Mouse (Mus musculus): ENCODE data around the gene S100a5.

S100a5 gene

DNA sequence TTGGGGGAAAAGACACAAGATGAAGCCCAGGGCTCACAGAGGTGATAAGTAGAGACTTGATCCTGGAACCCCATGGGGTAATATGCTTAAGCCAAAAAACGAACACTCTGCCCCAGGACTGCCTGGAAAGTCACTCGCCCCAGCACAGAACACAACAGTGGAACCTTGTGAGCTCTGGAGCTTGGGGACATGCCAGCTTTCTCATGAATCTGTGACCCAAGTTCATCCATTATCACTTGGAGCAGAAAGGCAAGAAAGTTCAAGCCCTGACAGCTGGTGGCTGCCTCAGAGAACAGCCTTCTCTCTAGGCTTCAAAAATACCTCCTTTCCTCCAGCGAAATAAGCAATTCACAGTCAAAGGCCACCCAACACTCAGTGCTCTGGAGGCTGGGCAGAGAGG, 8.9 kb upstream of the S100a5 start:
- in situ Hi-C loops (cut with MboI, MseI) = loop anchor here (10.0 kb wide), 1 partner anchor 305 kb away; the partner anchor contains the start of gene Gatad2b

DNA sequence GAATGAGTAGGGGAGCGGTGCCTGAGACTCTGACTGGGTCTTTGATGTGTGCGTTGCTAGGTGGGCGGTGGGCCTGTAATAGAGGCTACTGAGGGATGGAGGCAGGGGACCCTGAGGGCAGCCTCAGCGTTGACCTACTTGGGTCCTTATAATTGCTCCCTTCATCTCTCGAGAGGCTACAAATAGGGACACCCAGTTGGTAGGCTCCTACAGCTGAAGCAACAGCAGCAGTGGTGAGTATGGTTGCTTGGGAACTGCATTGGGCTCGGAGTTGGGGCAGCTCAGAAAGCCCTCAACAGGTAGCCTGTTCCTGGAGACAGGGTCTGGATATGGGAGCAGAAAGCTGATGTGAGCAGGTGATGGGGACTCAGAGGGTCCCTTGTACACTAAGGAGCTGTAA, 8.3 kb upstream of the S100a5 start:
- in situ Hi-C loops (cut with MboI, MseI) = no loop called here

DNA sequence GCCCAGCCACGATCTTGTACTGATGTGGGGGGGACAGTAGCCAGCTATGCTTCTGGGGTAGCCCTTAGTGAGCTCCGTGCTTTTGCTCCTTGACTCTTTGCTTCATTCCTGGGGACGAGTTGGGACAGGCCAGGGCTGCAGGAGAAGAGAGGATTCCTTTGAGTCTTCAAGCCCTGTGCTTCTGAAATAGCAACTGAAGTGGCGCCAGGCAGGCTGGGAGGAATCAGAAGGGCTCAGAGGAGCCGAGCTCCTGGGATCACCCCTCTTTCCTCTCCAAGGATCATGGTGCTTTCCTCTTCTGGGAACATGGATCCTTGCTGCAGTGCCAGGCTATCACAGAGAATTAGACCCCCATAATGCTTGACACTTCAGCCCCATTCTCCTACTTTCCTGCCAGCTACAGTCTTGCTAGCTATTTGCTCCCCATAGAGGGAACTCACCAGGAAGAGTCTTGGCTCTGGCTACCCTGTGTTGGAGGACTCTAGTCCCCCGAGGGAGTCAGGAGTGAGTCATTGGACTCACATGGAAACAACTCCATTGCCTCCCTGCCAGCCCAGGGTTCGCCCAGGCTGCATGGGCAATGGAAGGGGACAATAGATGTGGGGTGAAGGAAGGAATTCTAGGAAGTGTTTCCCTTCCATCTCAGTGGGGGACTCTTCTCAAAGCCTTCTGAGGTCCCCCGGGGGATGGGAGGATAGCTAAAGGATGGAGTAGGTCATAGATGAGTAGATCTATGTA, 7.7 kb upstream of the S100a5 start:
- in situ Hi-C loops (cut with MboI, MseI) = no loop called here

- in situ Hi-C loops (cut with MboI, MseI) = no loop called here
These were observed 6.7 kb upstream of the S100a5 start, which contains the start of gene Gm42674 for GRCm38 (mm10) chr3:90601486-90602110. Gene Gm42674 (plus strand): TSS chr3:90601904.

DNA sequence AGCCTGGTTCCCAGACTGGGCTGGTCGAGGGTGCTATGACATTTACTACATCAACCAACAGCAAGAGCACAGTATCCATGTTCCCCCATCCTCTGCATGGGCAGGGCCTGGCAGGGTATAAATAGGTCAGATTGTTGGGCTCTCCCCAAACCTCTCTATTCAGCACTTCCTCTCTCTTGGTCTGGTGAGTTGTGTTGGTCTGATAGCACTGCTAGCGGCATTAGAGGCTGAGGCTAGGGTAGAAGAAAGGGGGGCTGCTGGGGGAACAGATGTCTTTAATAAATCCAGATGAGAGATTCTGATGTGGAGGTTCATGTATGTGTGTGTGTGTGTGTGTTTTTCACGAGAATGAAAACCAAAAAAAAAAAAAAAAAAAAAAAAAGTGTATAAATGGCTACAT, 4.7 kb upstream of the S100a5 start, which contains the start of gene S100a4:
Gene S100a4, plus strand, starts transcription at position 149 of the 400 bp plus-strand sequence.
- in situ Hi-C loops (cut with MboI, MseI) = no loop called here

GRCm38 (mm10) chr3:90604416-90604815, 3.9 kb upstream of the S100a5 start:
- in situ Hi-C loops (cut with MboI, MseI) = no loop called here

DNA sequence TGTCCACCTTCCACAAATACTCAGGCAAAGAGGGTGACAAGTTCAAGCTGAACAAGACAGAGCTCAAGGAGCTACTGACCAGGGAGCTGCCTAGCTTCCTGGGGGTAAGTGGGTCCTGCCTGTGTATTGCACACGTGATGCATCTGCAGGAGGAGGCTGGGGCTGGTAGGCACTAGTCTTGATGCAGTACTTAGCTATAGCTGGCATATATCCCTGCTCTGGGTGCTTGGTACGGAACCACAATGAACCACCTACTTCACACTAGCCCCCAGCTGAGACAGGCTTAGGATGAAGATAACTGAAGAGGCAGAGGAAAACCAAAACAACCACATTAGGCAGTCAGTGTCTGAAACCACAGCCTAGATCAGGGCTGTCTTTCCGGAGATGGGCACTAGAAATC, 3.3 kb upstream of the S100a5 start:
- in situ Hi-C loops (cut with MboI, MseI) = no loop called here

DNA sequence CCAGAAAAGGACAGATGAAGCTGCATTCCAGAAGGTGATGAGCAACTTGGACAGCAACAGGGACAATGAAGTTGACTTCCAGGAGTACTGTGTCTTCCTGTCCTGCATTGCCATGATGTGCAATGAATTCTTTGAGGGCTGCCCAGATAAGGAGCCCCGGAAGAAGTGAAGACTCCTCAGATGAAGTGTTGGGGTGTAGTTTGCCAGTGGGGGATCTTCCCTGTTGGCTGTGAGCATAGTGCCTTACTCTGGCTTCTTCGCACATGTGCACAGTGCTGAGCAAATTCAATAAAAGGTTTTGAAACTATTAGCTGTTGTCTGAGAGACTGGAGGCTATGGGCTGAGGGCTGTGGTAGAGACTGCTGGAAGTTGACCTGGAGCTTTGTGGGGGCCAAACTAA, 2.6 kb upstream of the S100a5 start:
- in situ Hi-C loops (cut with MboI, MseI) = no loop called here

- in situ Hi-C loops (cut with MboI, MseI) = no loop called here
These were observed 2.1 kb upstream of the S100a5 start for GRCm38 (mm10) chr3:90606185-90606584.

DNA sequence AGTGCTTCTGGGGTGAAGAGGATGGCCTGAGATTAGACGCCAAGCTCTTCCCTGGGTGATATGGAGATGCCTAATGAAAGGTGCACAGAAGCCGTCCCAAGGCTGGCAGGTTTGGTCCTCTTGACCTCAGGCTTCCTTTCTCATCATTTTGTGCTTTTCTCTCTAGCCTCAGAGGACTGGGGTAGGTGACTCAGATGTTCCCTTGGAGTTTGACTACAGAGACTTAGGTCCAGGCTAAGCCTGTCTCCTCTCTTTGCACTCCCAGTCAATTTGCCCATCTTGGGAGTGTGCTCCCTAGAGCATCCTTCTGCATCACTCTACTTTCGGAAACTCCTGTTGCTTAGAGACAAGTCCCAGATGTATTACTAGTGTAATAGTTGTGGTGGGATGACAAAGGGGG, 962 bp upstream of the S100a5 start:
- in situ Hi-C loops (cut with MboI, MseI) = no loop called here

DNA sequence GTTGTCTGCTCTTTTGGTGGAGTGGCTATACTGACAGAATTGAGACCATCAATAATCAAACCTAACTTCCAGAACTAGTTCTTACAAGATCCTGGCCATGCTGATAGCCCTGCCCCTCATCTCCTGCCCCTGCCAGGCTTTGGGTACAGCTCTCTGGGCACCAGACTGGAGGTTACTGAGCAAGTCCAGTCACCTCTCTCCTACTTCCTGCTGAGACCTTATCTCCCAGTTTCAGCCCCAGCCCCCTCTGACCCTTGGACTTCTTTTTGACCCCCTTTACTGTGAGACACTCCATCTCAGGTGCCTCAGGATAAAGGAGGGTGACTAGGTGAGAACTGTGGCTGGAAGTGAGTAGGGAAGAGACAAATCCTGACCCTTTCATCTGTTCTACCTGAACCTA, 779 bp downstream of the S100a5 start:
- in situ Hi-C loops (cut with MboI, MseI) = no loop called here

- in situ Hi-C loops (cut with MboI, MseI) = loop anchor here (5.0 kb wide), 1 partner anchor 84 kb away; the partner anchor contains the start of gene S100a14
These were observed 3.2 kb downstream of the S100a5 start for GRCm38 (mm10) chr3:90611494-90611893.

DNA sequence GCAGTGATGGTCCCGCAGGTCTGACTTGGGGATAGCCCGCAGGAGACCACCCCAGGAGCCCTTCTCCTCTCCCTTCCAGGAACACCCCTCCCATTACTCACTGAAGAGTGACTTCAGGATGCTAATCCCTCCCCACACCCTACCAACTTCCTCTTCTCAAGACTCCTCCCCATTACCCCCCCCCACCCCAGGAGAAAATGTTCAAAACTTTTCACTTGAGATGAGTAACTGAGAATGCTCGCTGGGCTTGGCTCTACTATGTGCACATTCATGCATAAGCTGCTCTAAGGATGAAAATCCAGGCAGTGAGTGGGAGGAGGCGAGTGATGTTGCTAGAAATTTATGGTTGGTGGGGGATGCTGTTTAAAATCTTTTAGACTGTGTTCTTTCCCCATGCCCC, 3.7 kb downstream of the S100a5 start:
- in situ Hi-C loops (cut with MboI, MseI) = loop anchor here (5.0 kb wide), 1 partner anchor 85 kb away; the partner anchor contains the start of gene S100a14

DNA sequence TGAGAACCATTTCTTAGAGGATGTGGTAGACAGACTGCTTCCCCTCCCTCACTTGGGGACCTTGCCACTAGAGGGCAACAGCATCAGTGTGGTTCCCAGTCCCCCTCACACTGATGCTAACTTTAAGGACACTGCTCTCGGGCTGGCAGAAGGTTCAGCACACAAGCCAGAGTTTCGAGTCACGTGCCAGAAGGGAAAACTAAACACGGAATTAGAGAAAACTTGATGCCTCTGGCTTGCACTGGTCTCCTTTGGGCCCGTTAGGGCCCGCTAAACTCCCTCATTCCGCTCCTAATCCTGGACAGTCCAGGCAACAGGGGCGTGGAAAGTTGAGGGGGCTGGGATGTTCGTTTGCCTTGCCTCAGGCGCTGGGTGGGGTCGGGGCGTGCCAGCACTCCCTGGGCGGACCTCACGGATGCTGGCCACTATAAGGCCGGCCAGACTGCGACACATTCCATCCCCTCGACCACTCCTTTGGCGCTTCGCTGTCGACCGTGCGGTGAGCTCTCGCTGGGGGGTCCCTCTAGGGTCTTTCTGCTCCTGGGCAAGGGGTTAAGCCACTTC, 4.5 kb downstream of the S100a5 start, which contains the start of gene S100a6:
Gene S100a6, plus strand, starts transcription at position 155 of the 564 bp plus-strand sequence.
- in situ Hi-C loops (cut with MboI, MseI) = loop anchor here (5.0 kb wide), 1 partner anchor 86 kb away; the partner anchor contains the start of gene S100a14

GRCm38 (mm10) chr3:90613461-90614147, 5.3 kb downstream of the S100a5 start:
- in situ Hi-C loops (cut with MboI, MseI) = loop anchor here (5.0 kb wide), 1 partner anchor 86 kb away; the partner anchor contains the start of gene S100a14

DNA sequence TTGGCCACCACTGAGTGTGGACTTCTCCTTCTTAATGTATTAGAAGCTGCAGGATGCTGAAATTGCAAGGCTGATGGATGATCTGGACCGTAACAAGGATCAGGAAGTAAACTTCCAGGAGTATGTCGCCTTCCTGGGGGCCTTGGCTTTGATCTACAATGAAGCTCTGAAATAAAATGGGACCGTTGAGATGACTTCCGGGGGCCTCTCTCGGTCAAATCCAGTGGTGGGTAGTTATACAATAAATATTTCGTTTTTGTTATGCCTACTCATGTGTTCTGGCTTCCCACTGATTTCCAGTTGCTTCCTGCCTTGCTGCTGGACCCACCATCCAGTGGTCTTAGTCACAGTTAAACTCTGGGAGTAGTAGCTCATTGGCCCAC, 5.8 kb downstream of the S100a5 start:
- in situ Hi-C loops (cut with MboI, MseI) = loop anchor here (5.0 kb wide), 1 partner anchor 87 kb away; the partner anchor contains the start of gene S100a14

DNA sequence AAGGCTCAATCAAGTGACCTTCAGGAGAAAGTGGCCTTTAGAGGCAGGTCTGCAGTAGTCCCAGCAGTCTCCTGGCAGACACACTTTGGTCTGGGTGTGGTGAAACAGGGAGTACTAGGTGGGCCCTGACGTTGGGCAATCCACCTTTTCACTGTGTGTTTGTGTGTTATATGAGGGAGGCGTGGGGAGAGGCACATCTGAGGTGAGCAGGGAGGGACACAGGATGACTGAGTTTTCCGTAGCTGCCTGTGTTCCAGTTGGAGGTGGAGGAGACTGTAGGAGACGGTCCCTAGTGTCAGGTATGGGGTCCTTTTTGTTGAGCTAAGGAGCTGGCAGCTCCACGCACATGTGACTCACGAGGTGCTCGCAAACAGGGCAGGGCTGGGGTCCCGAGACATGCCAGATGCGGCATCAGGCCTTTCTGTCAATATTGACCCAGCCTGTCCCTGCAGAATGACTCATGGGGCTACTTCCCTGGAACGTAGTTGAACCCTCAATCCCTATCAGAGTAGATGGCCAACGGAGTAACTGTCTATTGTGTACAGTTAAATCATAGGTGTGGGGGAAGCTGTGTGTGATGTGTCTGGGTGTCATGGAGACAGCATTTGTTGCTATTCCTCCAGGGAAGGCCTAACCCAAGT, 6.4 kb downstream of the S100a5 start:
- in situ Hi-C loops (cut with MboI, MseI) = loop anchor here (5.0 kb wide), 2 partner anchors 32 to 87 kb away; partner anchors contain the start of gene S100a14

DNA sequence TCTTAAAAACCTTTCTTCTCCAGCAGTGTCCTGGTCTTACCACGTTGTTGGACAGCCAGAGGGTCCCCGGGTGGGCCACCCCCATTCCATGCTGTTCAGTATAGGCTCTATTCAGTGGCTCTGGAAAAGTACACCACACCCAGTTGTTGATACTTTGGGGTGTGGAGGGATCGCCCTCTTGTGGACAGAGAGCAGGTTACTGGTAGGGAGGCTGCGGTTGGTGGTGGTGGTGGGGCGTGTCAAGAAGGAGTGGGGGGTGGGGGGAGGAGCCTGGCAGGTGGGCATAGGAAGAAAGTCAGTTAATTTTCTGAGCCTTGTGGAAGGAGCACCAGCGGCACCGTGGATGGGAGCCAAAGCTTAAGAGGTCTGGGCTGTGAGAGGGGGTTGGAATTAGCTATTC, 7.1 kb downstream of the S100a5 start:
- in situ Hi-C loops (cut with MboI, MseI) = loop anchor here (5.0 kb wide), 1 partner anchor 33 kb away; no protein-coding TSS in a partner anchor

GRCm38 (mm10) chr3:90615911-90616310, 7.6 kb downstream of the S100a5 start:
- in situ Hi-C loops (cut with MboI, MseI) = loop anchor here (5.0 kb wide), 1 partner anchor 34 kb away; no protein-coding TSS in a partner anchor

- in situ Hi-C loops (cut with MboI, MseI) = loop anchor here (5.0 kb wide), 1 partner anchor 35 kb away; no protein-coding TSS in a partner anchor
These were observed 9.3 kb downstream of the S100a5 start for GRCm38 (mm10) chr3:90617586-90617985.

- in situ Hi-C loops (cut with MboI, MseI) = loop anchor here (10.0 kb wide), 1 partner anchor 217 kb away; no protein-coding TSS in a partner anchor
These were observed 13.2 kb downstream of the S100a5 start for GRCm38 (mm10) chr3:90621552-90621951.

All from regulatory T cell (primary cell).